Mouse (Mus musculus) WW6 (cell line): Measurements from ENCODE around the gene Diablo.
A peak's percentile ranks its signal among the peaks of the same experiment; 100 is the strongest.
"Not testable (repeated sequence)": the region's sequence is repeated elsewhere in the genome, so short reads cannot be mapped to it uniquely, and the experiment has no call there.

Experiments
- DNase-seq: peaks from one replicate; pipeline ENCODE4 v3.0.0-alpha.2; 2013; ENCODE audit warnings: low read depth, low spot score

Diablo gene

DNA sequence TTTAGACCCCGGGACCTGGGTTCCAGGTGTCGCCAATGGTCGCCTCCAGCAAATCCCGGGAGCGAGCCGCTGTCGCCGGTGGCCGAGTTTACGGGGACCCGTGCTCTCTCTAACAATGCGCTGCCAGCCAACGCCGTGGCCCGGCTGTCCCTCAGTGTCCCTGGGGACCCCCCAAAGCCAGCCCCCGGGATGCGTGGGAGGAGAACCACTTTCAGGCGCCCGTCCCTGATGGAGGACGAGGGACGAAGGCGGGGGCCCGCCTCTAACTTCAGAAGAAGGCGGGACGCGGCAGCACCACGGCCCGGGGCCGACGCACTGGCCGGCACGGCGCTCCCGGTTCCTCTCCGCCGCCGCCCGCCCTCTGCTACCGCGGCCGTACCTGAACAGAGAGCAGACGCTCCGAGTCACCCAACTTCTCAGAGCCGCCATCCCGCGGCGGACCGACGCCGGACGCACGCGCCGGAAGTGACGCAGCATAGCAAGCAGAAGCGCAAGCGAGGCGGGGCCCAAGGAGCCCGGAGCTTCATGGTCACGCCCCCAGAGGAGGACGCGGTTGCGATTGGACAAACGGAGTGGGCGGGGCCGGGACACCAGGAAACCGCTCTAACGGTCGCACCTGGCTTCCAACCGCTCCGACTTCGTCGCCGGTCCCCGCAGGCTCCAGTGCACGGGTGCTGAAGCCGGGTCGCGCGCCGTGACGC, at the start of gene Diablo:
Gene Diablo (minus strand): TSS at position 485 of the 701 bp plus-strand sequence.
- DNase-seq = peak; percentile 93

DNA sequence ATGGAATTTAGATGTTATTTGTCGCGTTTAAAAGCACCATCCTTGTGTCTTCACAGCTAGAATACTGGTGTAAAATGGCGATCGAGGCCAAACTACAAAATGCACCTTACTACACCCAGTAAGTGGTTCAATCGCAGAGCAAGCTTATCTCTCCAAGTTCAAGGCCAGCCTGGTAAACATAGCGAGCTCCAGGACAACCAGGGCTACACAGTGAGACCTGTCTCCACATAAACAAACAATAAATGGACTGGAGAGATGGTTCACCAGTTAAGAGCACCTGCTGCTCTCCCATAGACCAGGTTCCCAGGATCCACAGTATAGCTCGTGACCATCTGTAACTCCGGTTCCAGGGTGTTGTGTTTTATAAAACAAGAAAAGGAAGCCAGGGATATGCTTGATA, 49.4 kb upstream of the Diablo start:
- DNase-seq = no peak

DNA sequence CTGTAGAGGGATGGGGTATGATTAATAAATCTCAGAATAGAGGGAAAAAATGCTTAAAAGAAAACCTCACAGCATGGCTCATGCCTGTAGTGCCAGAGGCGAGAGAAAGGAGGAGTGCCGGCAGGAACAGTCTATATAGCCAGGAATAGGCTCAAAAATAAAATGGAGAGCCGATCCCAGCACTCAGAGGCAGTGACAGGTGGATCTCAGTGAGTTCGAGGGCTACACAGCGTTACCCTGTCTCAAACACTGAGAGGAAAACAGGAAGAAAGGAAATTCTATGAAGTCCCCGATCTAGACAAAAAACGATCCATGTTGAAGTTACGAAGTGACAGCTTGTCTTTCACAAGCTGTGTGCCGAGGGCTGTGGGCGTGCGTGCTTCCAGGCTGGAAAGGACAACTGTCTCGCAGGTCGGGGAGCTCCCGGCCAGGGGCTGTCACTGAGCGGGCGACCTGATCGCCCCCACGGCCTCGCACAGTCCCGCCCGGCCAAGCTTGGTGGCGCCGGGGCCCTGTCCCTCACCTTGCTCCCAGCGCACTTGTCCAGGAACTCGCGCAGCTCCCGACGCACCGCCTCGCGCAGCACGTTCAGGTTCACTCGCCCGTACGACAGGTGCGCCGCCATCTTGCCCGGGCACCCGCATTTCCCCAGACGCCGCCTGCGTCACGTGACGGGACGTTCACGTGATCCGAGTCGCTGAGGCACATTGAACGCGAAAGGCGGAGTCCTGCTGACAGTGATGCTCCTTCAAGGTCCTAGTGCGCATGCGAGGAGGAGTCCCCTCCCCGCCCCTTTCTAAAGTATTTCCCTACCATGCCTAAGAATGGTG, 48.6 kb upstream of the Diablo start, which contains the start of gene Vps33a:
Gene Vps33a (minus strand): TSS at position 682 of the 830 bp plus-strand sequence.
- peak; percentile 98 for DNase-seq

DNA sequence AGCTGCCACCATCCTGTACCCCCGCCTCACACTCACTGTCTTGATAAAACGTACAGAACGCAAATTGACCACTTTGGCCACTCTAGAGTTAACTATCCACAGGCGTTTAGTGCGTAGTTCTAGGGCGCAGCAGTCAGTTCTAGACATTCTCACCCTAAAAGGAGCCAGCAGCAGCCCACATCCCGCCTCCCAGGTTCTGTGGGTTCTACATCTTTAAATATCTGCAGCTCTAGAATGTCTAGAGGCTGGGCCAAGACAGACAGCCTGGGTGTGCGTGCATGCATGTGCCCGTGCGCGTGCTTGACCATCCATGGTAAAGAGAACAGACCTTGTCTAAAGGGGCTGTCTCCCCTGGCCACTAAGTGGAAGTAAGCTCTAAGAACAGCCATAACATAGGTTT, 37.2 kb upstream of the Diablo start:
- DNase-seq = no peak

DNA sequence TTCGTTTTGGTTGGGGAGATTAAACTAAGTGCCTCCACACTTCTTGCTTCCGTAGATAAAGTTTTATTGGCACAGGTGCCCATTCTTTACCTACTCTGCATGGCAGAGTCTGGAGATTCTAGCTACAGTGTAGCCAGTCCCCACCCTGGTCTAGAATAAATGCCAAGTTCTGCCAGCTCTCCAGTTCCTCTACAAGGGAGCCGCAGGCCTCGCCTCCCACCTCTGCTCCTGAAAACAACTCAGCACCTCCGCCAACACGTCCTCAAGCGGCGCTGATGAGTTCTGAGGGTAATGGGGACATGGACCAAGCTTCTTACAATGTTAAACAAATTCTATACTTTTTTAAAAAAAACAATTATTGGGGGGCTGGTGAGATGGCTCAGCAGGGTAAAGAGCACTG, 35.6 kb upstream of the Diablo start:
- no peak for DNase-seq

DNA sequence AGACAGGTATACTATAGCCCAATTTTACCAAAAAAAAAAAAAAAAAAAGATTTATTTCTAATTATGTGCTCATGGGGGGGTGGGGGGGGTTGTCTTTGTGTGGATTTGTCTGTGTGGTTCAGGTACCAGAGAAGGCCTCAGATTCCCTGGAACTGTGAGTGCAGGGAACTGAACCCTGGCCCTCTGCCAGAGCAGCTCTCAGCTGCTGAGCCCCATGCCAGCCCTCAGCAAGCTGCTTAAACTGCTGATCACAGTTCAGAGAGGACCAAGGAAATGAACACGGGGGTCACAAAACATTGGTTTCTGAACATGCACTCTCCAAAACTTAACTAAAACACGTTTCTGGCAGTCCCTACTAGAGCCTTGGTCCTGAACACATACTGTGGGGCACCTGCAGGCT, 32.5 kb upstream of the Diablo start:
- no peak for DNase-seq

DNA sequence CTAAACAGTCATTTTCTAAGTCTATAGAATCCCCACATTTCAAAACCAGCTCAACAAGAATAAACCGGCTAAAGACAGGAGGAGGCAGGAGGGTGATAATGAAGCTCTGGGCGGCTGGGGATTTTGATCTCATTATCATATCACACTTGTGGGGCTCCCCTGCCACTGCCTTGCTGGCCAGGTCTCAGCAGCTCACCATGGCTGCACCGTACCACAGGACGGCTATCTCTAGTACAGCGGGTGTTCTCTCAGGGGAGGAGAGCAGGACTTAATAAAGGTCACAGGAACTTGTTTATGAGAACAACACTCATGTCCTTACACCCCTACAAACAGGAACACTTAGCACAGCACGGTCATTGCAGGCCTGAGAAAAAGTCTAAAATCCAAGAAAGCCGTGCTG, 31.7 kb upstream of the Diablo start:
- DNase-seq = no peak

DNA sequence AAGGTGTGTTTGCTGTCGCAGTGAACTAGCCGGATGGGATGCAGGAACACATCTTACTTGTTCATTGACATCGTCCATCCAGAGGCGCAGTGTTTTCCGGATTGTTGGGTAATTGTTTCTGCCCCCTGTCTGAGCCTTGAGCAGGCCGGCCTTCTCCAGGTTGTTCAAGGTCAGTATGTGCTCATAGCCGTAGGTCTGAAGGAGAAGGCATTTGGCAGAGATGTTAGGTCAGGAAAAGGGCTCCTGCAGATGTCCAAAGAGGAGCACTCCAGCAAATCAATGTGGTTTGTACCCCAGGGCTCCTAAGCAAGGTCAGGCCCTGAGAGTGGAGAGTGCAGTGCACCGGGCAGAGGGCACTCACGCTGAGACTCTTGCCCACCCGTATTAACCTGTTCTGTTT, 9.8 kb upstream of the Diablo start:
- DNase-seq = no peak

DNA sequence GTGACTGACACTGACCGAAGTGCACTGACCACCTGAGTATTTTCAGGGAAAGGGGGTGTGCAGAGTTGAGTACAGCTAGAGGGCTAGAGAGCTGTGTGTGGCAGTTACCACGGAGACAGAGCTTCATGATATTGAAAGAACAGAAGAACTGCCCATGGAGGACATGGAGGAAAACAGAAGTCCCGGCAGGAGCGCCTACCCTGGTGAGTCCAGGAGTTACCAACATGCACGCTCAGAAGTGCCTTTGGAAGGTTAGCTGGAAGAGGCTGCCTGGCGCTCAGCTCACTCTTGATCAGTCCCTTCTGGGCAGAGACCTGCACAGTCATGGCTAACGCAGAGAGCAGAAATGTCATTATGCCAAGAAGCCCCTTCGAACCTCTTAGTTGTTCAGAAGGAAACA, 6.1 kb upstream of the Diablo start:
- DNase-seq = no peak

DNA sequence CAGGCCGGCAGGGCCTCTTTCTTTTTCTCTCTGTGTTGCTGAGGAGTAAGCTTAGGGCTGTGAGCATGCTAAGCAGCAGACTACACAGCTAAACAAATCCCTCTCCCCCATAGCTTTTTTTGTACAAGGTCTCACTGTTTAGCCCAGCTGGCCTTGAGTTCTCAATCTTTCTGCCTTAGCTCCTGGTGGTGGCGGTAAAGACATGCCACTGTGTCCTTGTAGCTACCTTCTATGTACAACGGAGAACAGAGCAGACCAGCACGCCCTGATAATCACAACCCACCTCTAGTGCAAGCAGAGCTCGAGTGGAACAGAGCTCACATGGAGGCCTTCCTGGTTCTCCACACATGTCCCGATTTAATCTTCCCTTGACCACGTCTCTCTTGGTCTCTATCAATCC, 4.7 kb upstream of the Diablo start:
- no peak for DNase-seq

DNA sequence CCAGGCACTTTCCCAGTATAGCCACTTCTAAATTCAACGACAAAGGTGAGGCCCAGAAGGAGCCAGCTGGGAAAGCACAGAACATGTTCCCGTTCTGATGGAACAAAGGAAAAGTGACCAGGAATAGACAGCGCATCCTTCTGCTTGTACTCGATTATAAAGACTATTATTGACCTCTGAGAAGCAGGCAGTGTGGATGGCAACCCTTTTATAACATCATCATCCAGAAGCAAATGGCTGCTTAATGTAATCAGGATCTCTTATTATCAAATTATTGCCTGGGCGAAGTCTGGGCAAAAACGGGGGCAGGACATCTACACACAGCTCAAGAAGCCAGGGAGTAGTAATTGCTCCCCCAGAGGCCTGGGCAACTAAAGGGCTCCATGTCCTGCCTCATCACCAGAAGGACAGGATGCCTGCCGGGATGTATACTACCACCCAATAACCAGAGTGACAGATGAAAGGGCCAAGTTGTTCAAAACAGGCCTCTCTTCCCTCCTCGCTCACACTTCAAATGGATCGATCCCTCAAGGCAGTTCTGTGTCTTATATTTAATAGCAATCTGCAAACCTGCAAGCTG, 2.0 kb upstream of the Diablo start:
- no peak for DNase-seq

DNA sequence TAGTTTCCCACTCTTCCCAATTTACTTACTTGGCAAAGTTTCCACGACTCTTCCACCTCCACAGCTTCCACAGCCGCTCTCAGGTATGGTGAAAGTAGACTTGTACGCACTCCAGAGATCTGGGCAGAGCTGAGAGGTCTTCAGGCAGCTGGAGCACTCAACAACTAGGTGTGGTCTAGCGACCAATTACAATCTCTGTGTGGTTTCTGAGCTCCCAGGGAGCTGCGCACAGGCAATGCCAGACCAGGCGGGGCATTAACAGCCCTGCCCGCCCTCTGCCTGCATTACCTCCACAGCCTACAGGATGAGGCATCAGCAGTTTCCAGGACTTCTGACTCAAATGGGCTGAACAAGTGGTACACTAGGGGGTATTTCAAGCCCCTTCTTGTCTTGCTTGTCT, 1.3 kb upstream of the Diablo start, which contains the start of gene Gm49027:
Gene Gm49027 (minus strand): TSS at position 208 of the 400 bp plus-strand sequence.
- DNase-seq = no peak

DNA sequence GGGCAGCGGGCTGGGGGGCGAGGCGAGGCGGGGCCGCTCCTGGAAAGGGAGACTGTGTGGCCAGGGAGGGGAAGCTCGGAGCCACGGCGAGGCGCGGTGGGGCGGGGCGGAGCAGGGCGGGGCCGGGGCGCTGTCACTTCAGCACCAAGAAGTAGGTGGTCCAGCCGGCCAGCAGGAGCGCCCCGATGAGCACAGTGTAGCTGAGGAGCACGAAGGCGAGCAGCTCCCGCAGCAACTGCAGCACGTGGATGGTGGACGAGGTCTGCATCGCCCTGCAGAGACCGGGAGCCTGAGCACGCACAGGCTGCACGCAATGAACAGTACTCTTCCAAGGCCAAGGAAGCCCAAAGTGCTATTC, 396 bp upstream of the Diablo start:
- peak; percentile 56 for DNase-seq

DNA sequence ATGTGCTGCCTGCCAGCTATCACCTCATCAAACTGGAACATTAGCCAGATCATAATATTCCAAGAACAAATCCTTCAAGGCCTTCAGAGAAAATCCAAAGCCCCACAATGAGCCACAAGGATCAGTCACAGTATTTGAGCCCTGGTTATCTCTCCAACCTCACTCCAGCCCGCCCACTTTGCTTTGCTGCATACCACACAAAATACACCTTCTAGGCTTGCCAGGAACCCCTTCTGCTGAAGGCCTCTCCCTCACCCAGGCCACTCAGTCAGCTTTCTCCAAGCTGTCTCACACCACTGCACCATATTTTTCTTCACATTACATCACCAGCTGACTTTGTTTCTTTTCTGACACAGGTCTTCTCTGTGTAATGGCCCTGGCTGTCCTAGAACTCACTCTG, 1.8 kb downstream of the Diablo start:
- no peak for DNase-seq

DNA sequence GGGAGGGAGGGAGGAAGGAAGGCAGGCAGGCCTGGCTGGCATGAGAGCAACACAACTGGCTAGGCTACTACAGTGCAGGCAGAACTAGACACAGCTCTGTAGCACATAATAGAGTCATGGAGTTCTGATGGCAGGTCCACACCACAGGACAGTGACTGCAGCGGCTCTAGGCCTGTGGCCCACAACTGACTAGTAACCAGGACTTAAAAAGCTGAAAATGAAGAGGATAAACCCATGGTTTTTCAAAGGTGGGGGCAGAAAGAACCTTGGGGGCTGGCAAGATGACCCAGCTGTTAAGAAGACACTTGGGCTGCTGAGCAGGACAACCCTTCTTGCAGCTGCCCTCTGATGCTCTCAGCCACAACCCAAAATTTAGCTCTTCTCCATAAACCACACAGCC, 2.4 kb downstream of the Diablo start:
- DNase-seq = no peak

DNA sequence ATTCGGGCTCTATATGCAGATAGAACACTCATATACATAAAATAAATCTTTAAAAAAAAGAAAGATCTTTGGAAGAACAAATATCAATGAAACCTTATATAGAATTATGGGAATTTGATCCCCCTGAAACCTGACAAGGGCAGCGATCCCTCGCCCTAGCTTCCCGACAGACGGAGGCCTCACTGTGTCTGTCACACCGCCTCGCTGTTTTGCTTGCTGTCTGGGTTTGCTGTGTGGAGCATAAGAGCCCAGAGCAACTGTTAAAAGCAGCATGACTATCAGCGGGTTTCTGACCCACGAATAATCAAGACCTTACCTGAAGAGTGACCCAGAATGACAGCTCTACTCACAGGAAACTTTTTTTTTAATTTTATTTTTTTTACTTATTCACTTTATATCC, 3.3 kb downstream of the Diablo start:
- no peak for DNase-seq

DNA sequence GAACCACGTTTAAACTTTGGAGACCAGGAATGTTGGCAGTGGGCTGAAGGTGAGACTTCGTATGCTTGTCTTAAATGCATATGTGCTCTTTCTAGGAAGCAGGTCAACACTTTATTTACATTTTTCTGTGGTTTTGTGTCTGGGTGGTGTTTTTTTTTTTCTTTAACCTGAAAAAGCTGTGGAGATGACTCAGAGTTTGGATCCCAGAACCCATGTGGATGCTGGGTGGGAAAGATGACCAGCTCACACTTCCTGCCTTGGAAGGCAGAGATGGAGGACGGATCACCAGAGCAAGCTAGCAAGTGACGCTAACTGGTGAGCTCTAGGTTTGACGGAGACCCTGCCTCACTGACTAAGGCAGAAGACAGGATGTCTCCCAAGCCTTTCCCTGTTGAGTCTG, 9.1 kb downstream of the Diablo start:
- no peak for DNase-seq

DNA sequence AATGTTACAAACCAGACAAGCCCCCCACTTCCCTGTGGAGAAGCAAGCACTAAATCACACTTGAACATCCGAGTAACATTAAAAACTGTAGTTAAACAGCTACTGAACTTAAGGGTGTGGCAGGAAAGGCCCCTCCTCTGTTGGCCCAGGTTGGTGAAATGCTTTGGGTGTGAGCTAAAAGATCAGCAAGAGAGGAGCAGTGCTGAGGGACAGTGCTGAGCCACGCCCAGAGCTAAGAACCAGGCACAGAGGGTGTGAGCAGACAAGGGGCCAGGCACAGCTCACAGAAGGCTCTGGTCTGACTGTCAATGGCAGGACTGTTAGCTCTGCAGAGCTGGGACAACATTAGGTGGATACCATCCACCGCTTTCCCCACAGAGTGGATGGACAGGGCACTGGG, 11.9 kb downstream of the Diablo start:
- DNase-seq = no peak

DNA sequence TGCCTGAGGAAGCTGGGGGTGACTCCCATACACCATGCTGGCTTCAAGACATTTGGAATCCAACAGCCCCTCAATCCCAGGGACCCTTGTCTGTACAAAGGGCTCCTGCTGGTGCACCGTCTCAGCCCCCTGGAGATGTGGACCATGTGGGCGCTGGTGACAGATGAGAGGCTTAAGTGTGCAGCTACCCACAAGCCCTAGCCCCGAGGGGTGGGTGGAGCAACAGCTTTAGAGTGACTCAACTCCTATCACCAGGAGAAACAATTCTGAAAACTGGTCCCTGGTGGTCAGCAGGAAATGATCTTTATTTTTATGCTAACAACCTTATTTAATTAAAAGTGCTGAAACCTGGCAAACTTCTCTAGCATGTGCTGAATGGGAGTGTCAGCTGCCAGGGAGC, 12.6 kb downstream of the Diablo start:
- not testable (repeated sequence) for DNase-seq

DNA sequence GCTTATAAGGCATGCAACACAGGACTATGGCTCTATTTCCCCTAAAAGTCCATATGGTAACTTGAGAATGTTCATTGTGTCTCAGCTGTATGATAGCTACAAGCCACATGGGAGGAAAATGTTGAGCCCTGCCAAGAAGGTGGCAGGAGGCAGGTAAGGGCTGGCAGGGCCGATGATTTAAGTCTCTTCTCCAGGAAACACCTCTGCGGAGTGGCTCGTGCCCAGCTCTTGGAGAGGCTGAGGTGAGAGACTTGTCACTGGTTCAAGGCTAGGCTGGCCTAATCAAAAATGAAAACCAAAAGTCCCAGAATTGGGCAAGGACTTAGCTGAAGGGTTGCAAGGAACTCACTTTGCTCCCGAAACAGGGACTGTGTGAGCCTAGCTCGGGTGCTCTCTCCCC, 13.8 kb downstream of the Diablo start, which contains the start of gene B3gnt4:
Gene B3gnt4 (plus strand): TSS at position 301 of the 400 bp plus-strand sequence.
- DNase-seq = no peak

DNA sequence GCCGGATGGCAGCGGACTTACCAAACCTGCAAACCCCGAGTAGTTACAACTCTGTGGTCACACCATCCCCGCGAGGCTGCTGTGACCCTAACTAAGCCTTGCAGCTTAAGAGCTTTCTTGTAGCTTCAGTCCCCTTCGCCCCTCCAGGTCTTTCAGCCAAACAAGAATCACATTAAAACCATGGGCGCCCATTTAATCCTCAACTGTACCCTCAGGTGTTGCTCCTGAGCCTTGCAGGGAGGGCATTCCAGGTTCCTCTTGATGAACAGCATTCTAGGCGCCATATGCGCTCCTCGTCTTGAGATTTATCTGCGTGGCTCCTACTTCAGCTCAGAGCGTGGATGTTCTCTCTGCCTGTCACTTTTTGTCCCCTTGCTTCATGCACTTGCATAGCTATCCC, 15.1 kb downstream of the Diablo start:
- no peak for DNase-seq

DNA sequence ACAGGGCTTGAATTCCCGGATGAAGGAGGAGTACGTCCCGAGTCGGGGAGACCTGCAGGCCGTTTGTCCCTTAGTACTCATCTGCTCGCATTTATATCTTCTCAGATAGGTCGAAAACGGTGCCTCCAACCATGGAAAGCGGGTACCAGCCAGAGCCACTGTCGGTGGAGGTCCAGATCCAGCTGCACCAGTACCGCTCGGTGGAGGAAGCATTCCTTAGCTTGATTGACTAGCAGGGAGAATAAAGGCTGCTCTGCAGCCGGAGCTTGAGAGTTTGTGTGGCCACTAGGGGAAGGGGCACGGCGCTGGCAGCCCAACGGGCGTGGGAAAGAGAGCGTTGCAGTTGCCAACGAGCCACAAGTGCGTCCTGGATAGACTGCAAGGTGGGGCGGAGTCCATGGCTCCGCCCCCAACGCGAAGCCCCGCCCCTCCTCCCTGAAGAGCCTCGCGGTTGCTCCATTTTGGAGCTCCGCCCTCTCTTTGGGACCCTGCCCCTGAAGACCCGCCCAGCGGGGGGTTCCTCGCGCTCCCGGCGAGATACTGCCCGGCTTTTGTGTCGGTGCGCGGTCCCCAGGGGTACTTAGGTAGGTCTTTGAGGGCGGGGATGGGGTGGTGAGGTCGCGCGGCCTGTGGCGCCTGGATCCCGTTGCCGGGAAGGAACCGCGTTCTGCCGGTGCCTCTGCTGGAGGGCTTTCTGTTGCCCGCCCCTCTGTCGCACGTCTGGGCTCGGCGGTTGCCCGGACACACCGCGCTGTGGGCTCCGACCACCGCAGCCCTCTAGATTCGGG, 15.8 kb downstream of the Diablo start:
- DNase-seq = peak; percentile 88
